Mouse (Mus musculus): ENCODE measurements around the gene Klhdc8b.

Gene Klhdc8b

GRCm38 (mm10) chr9:108451519-108452160, 9.7 kb downstream of the Klhdc8b start:
- DNase-seq (ENCODE audit: low spot score in 2 of 2), result no peak

- DNase-seq (ENCODE audit: low spot score in 2 of 2), result no peak
These were observed 10.2 kb downstream of the Klhdc8b start for GRCm38 (mm10) chr9:108451170-108451493.

GRCm38 (mm10) chr9:108450292-108451169, 10.8 kb downstream of the Klhdc8b start:
- DNase-seq (ENCODE audit: low spot score in 2 of 2), result peak in 1 of 2 experiments; percentile 39

GRCm38 (mm10) chr9:108449860-108450259, 11.5 kb downstream of the Klhdc8b start:
- peak in 1 of 2 experiments; percentile 70 for DNase-seq (ENCODE audit: low spot score in 2 of 2)

GRCm38 (mm10) chr9:108445125-108445524, 16.3 kb downstream of the Klhdc8b start:
- DNase-seq (ENCODE audit: low spot score in 2 of 2), result no peak

- DNase-seq (ENCODE audit: low spot score in 2 of 2), result no peak
These were observed 20.0 kb downstream of the Klhdc8b start for GRCm38 (mm10) chr9:108441236-108441919.

GRCm38 (mm10) chr9:108440485-108440884, 20.9 kb downstream of the Klhdc8b start:
- DNase-seq (ENCODE audit: low spot score in 2 of 2), result no peak

- DNase-seq (ENCODE audit: low spot score in 2 of 2), result no peak
These were observed 22.2 kb downstream of the Klhdc8b start for GRCm38 (mm10) chr9:108439176-108439575.

GRCm38 (mm10) chr9:108436182-108436581, 25.2 kb downstream of the Klhdc8b start, which contains the start of gene BC048562:
TSS of gene BC048562 (plus strand) at chr9:108436482.
- no peak for DNase-seq (ENCODE audit: low spot score in 2 of 2)

- no peak for DNase-seq (ENCODE audit: low spot score in 2 of 2)
These were observed 29.8 kb downstream of the Klhdc8b start for GRCm38 (mm10) chr9:108431431-108432067.

- DNase-seq (ENCODE audit: low spot score in 2 of 2), result no peak
These were observed 33.0 kb downstream of the Klhdc8b start, which contains the start of gene Ccdc36 for GRCm38 (mm10) chr9:108428384-108428783. TSS of gene Ccdc36 (minus strand) at chr9:108428484.

- no peak for DNase-seq (ENCODE audit: low spot score in 2 of 2)
These were observed 49.2 kb downstream of the Klhdc8b start for GRCm38 (mm10) chr9:108412221-108412620.

- DNase-seq (ENCODE audit: low spot score in 2 of 2), result no peak
These were observed 49.9 kb downstream of the Klhdc8b start for GRCm38 (mm10) chr9:108411381-108411942.

GRCm38 (mm10) chr9:108409535-108409934, 51.8 kb downstream of the Klhdc8b start:
- no peak for DNase-seq (ENCODE audit: low spot score in 2 of 2)

GRCm38 (mm10) chr9:108404451-108404850, 56.9 kb downstream of the Klhdc8b start:
- DNase-seq (ENCODE audit: low spot score in 2 of 2), result no peak

- DNase-seq (ENCODE audit: low spot score in 2 of 2), result no peak
These were observed 58.3 kb downstream of the Klhdc8b start for GRCm38 (mm10) chr9:108403081-108403480.

- DNase-seq (ENCODE audit: low spot score in 2 of 2), result peak in 1 of 2 experiments; percentile 21
These were observed 60.0 kb downstream of the Klhdc8b start for GRCm38 (mm10) chr9:108401186-108401960.

GRCm38 (mm10) chr9:108398324-108398723, 63.1 kb downstream of the Klhdc8b start:
- peak in 1 of 2 experiments; percentile 7 for DNase-seq (ENCODE audit: low spot score in 2 of 2)
